Mouse (Mus musculus): ENCODE data around the gene Gm13101. TPM values are rescaled to one million over a fixed set of nuclear protein-coding genes. Genes with fewer than 3 reads are reported as not detected.
"Not testable (repeated sequence)": the region's sequence is repeated elsewhere in the genome, so short reads cannot be mapped to it uniquely, and the experiment has no call there.

Gm13101 gene
- not detected in 2 replicates for polyA plus RNA-seq (2015; fragmentation: Nextera tagmentation; extraction: Ambion mirVana)

- not testable (repeated sequence) for H3K27ac ChIP-seq (ENCODE audit: low read length)
- WGBS = 25% methylated on average over 2 of the region's 2 CpGs
These were observed at the start of gene Gm13101 for GRCm38 (mm10) chr4:143966850-143967249. TSS of gene Gm13101 (minus strand) at chr4:143966950.

GRCm38 (mm10) chr4:143994269-143994668, 27.5 kb upstream of the Gm13101 start, which contains the start of gene Pramef17:
TSS of gene Pramef17 (minus strand) at chr4:143994369.
- WGBS = 34% methylated on average over 3 of the region's 3 CpGs
- H3K27ac ChIP-seq (ENCODE audit: low read length); H3K36me3 ChIP-seq (ENCODE audit: control insufficient read depth, insufficient read depth, low read length); H3K4me2 ChIP-seq (ENCODE audit: low read depth, low read length); ATAC-seq (ENCODE audit: low read depth); H3K9me3 ChIP-seq (ENCODE audit: control insufficient read depth, low read length); H3K9ac ChIP-seq (ENCODE audit: low read length); H3K27me3 ChIP-seq (ENCODE audit: control insufficient read depth, insufficient read depth, low read depth, low read length); H3K4me1 ChIP-seq (replicated peaks; ENCODE audit: control insufficient read depth, insufficient read depth, low read length); H3K4me3 ChIP-seq (ENCODE audit: low read length): not testable (repeated sequence)

More at GRCm38 (mm10) chr4:143966850-143967249, at the start of gene Gm13101:
- not testable (repeated sequence) for H3K4me3 ChIP-seq (ENCODE audit: low read length); H3K9ac ChIP-seq (ENCODE audit: low read length); H3K36me3 ChIP-seq (ENCODE audit: control insufficient read depth, insufficient read depth, low read length); H3K27me3 ChIP-seq (ENCODE audit: control insufficient read depth, insufficient read depth, low read depth, low read length); ATAC-seq (ENCODE audit: low read depth); H3K4me2 ChIP-seq (ENCODE audit: low read depth, low read length); H3K9me3 ChIP-seq (ENCODE audit: control insufficient read depth, low read length); H3K4me1 ChIP-seq (replicated peaks; ENCODE audit: control insufficient read depth, insufficient read depth, low read length)

- not testable (repeated sequence) for H3K27ac ChIP-seq (ENCODE audit: low read length); H3K4me2 ChIP-seq (ENCODE audit: low read depth, low read length); H3K9ac ChIP-seq (ENCODE audit: low read length); H3K36me3 ChIP-seq (ENCODE audit: control insufficient read depth, insufficient read depth, low read length); H3K4me3 ChIP-seq (ENCODE audit: low read length); H3K27me3 ChIP-seq (ENCODE audit: control insufficient read depth, insufficient read depth, low read depth, low read length); H3K9me3 ChIP-seq (ENCODE audit: control insufficient read depth, low read length); ATAC-seq (ENCODE audit: low read depth); H3K4me1 ChIP-seq (replicated peaks; ENCODE audit: control insufficient read depth, insufficient read depth, low read length)
- WGBS = 93% methylated on average over 11 of the region's 17 CpGs
These were observed 21.4 kb upstream of the Gm13101 start for GRCm38 (mm10) chr4:143988126-143988525.

- not testable (repeated sequence) for H3K4me1 ChIP-seq (replicated peaks; ENCODE audit: control insufficient read depth, insufficient read depth, low read length); H3K9me3 ChIP-seq (ENCODE audit: control insufficient read depth, low read length); ATAC-seq (ENCODE audit: low read depth); H3K36me3 ChIP-seq (ENCODE audit: control insufficient read depth, insufficient read depth, low read length); H3K4me3 ChIP-seq (ENCODE audit: low read length); H3K27ac ChIP-seq (ENCODE audit: low read length); H3K9ac ChIP-seq (ENCODE audit: low read length); H3K27me3 ChIP-seq (ENCODE audit: control insufficient read depth, insufficient read depth, low read depth, low read length); H3K4me2 ChIP-seq (ENCODE audit: low read depth, low read length)
- 84% methylated on average over 8 of the region's 17 CpGs for WGBS
These were observed 20.8 kb upstream of the Gm13101 start for GRCm38 (mm10) chr4:143987475-143987941.

GRCm38 (mm10) chr4:143985733-143986132, 19.0 kb upstream of the Gm13101 start:
- not testable (repeated sequence) for H3K4me1 ChIP-seq (replicated peaks; ENCODE audit: control insufficient read depth, insufficient read depth, low read length); H3K36me3 ChIP-seq (ENCODE audit: control insufficient read depth, insufficient read depth, low read length); H3K27ac ChIP-seq (ENCODE audit: low read length); H3K9me3 ChIP-seq (ENCODE audit: control insufficient read depth, low read length); H3K4me3 ChIP-seq (ENCODE audit: low read length); ATAC-seq (ENCODE audit: low read depth); H3K27me3 ChIP-seq (ENCODE audit: control insufficient read depth, insufficient read depth, low read depth, low read length); H3K9ac ChIP-seq (ENCODE audit: low read length); H3K4me2 ChIP-seq (ENCODE audit: low read depth, low read length)
- WGBS = 100% methylated on average over 2 of the region's 9 CpGs

GRCm38 (mm10) chr4:143985165-143985564, 18.4 kb upstream of the Gm13101 start:
- not testable (repeated sequence) for H3K4me2 ChIP-seq (ENCODE audit: low read depth, low read length); H3K9me3 ChIP-seq (ENCODE audit: control insufficient read depth, low read length); H3K36me3 ChIP-seq (ENCODE audit: control insufficient read depth, insufficient read depth, low read length); H3K9ac ChIP-seq (ENCODE audit: low read length); ATAC-seq (ENCODE audit: low read depth); H3K27ac ChIP-seq (ENCODE audit: low read length); H3K4me1 ChIP-seq (replicated peaks; ENCODE audit: control insufficient read depth, insufficient read depth, low read length); H3K4me3 ChIP-seq (ENCODE audit: low read length); H3K27me3 ChIP-seq (ENCODE audit: control insufficient read depth, insufficient read depth, low read depth, low read length)
- WGBS = no CpG with 5 or more reads among the region's 7 CpGs

- H3K9me3 ChIP-seq (ENCODE audit: control insufficient read depth, low read length); H3K4me2 ChIP-seq (ENCODE audit: low read depth, low read length); H3K9ac ChIP-seq (ENCODE audit: low read length); H3K36me3 ChIP-seq (ENCODE audit: control insufficient read depth, insufficient read depth, low read length); H3K4me3 ChIP-seq (ENCODE audit: low read length); ATAC-seq (ENCODE audit: low read depth); H3K4me1 ChIP-seq (replicated peaks; ENCODE audit: control insufficient read depth, insufficient read depth, low read length); H3K27me3 ChIP-seq (ENCODE audit: control insufficient read depth, insufficient read depth, low read depth, low read length); H3K27ac ChIP-seq (ENCODE audit: low read length): not testable (repeated sequence)
- no CpG with 5 or more reads among the region's 1 CpGs for WGBS
These were observed 16.7 kb upstream of the Gm13101 start for GRCm38 (mm10) chr4:143983446-143983845.

GRCm38 (mm10) chr4:143950916-143951315, 15.8 kb downstream of the Gm13101 start, which contains the start of gene Pramef25:
TSS of gene Pramef25 (minus strand) at chr4:143951016.
- H3K4me1 ChIP-seq (replicated peaks; ENCODE audit: control insufficient read depth, insufficient read depth, low read length); ATAC-seq (ENCODE audit: low read depth); H3K9me3 ChIP-seq (ENCODE audit: control insufficient read depth, low read length); H3K9ac ChIP-seq (ENCODE audit: low read length); H3K27ac ChIP-seq (ENCODE audit: low read length); H3K36me3 ChIP-seq (ENCODE audit: control insufficient read depth, insufficient read depth, low read length); H3K27me3 ChIP-seq (ENCODE audit: control insufficient read depth, insufficient read depth, low read depth, low read length); H3K4me2 ChIP-seq (ENCODE audit: low read depth, low read length); H3K4me3 ChIP-seq (ENCODE audit: low read length): not testable (repeated sequence)
- 88% methylated on average over 1 of the region's 1 CpGs for WGBS

Measured in lung, embryonic 16.5 days (tissue).